Mouse (Mus musculus): Measurements from ENCODE around the gene 5730596B20Rik.
A peak's percentile ranks its signal among the peaks of the same experiment; 100 is the strongest.

5730596B20Rik gene

GRCm38 (mm10) chr6:52213119-52213986 is 36.1 kb downstream of the 5730596B20Rik start, which contains the start of the genes Hoxa3 and Gm28308:
Gene Hoxa3 (minus strand): TSS chr6:52213336.
Gene Gm28308 (minus strand): TSS chr6:52213339.
- no peak for DNase-seq (ENCODE audit: low read depth)

DNA sequence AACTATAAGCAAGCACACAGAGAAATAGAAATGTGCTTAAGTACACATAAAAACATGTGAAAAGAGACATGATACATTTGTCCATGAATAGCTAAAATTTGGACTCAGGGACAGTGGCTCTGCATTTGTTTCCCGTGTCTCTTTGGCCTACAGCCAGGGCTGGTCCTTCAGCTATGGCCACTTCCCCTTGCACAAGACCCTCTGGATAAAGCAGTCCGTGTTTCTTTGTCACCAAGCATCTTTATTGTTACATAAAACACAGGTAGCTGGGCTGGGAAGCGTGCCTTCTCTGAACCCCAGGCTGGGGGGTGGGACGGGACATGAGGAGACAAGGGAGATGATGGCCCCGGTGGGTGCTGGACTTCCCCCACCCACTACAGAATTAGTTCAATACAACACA is 37.0 kb downstream of the 5730596B20Rik start:
- DNase-seq (ENCODE audit: low read depth), result no peak

DNA sequence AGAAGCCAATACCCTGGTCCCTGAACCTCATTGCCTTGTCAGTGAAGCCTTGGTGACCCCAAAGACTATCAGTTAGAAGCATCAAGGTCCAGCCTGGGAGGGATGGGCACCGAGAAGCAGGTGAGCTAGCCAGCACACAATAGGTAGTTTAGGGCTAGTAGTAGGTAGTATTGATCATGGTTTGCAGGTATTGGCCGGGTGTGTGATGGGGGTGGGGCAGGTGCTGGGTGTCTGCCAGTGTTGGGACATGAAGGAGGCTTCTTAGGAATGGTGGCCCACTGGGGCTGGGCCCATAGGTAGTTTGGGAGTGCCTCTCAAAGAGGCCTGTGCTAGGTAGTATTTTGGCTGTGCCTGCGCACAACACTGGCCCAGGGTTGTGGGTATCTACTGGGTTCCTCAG is 37.8 kb downstream of the 5730596B20Rik start:
- DNase-seq (ENCODE audit: low read depth), result no peak

- DNase-seq (ENCODE audit: low read depth), result no peak
Observed at GRCm38 (mm10) chr6:52215771-52216535, 38.7 kb downstream of the 5730596B20Rik start.

GRCm38 (mm10) chr6:52216691-52217458 is 39.6 kb downstream of the 5730596B20Rik start:
- DNase-seq (ENCODE audit: low read depth), result no peak

GRCm38 (mm10) chr6:52217459-52217768 is 40.1 kb downstream of the 5730596B20Rik start:
- DNase-seq (ENCODE audit: low read depth), result no peak

DNA sequence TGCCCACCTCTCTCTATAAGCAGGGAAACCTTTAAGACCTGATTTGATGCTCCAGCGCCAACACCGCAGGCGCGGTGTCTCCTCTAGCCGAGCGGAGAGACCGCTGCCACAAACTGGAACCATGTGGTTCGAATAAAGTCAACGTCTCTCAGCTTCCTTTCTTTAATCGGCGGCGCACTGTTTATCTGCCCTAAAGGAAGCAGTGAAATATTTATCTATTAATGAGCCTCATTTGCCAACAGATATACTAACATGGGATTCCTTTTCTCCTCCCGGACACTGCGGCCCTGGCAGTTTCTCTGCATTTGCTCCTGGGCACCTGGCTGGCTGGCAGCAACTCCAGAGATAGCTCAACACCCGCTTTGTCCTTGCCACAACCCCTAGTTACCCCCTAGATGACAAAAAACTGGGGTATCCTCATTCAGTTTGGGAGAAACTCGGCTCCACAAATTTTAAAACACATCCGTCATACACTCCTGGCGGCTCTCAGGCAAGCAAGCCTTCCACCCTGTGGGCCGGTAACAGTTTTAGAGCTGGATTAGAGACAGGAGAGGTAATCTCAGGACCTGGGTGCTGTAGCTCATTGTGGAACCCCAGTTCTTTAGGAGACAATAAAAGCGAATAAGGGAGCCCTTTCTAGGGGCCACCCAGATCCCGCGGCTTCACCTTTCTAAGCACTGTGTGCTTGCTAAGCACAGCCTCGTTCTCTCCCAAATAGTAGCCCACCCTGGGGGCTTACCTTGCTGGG is 40.8 kb downstream of the 5730596B20Rik start:
- DNase-seq (ENCODE audit: low read depth), result no peak

DNA sequence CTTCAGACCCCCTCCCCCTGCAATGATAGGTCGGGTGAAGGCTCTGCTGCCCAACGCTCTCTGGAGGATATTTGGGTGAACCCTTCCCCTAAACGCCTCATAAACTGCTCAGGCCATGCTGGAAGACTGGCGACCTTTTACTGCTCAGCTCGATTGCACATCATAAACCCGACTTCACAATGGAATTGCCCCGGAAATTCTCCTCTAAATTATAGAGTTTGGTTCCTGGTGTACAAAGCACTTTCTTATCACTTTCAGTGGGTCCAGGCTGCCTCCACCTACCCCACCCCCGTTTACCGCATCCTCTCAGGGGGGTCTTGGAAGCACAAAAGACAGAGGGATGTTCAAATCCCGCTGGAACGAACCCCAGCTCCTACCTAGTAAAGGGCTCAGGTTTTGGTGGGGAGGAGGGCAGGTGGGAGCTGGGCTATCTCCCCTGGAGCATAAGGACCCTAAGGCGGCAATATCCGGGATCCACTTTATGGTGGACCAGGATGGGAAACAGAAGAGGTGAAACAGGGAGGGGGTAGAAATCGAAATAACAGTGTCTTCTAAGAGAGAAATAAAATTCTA is 41.4 kb downstream of the 5730596B20Rik start:
- DNase-seq (ENCODE audit: low read depth), result no peak

DNA sequence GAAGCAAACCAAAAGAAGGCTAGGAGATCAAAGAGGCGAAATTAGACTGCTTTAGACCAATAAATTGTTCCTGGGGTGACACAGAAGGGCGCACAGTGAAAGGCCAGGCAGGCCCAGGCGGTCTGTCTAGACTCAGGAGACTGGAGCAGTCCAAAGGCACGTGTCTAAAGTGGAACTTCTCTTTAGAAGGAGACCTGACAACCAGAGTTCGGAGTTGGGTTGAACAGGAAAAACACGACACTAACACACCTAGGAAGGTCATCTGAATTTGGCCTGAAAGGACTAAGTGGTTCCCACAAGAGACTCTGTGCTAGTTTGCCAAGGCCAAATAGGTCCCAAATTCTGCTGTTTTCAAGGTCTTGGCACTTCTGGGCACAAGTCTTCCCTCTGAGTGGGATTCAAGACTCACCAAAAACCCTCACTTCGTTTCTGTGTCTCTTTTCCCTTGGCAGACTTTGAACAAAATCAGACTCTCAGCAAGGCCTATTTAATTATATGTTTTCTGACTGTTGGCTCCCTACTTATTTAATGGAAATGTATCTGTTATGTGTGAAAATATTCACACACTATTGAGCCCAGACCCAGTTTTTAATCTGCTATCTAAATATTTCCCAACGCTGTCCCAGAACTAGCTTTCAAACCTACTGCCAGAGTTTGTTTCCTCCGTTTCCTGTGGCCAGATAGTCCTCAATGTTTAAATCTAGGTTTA is 42.1 kb downstream of the 5730596B20Rik start:
- no peak for DNase-seq (ENCODE audit: low read depth)

DNA sequence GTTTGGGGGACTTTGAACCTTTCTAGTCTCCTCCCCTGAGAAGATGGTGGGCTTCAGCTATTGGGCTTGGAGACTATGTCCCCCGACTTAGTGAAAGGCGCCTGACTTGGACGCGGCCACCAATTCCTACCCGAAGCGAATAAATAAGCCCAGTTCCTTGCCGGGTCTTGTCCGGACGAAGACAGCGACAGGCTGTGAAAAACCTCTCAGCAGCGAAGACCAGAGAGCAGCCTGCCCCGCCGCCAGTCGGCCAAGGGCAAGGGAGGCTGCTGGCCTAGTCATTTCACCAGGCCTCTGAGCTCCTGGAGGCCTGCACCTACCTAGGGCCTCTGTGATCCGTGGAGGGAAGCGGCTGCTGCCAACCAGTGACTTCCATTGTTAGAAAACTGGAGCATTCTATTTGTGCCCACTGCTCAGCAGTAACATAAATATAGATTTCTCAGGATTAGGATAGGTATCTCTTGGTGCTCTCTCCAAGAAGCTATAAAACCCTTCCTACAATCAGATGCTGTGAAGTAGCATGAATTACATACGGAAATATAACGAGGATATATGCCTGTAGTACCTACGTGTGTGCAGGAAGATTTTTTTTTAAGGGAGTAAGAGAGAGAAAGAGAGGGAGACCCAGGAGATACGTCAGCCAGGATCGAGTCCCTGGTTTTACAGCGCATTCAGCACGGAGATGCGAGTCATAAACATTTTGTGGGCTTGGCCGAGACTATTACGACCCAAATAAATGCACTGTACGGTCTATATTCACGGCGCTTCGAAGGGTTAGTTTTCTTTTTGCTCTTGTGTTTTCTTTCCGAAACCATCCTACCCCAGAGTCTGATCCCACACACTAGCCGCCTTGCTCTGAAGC is 42.9 kb downstream of the 5730596B20Rik start:
- DNase-seq (ENCODE audit: low read depth), result no peak

GRCm38 (mm10) chr6:52220865-52221310 is 43.6 kb downstream of the 5730596B20Rik start:
- no peak for DNase-seq (ENCODE audit: low read depth)

- peak; percentile 82 for DNase-seq (ENCODE audit: low read depth)
Observed at GRCm38 (mm10) chr6:52221337-52221992, 44.2 kb downstream of the 5730596B20Rik start, which contains the start of gene Hoxa7. Gene Hoxa7 (minus strand): TSS chr6:52221854.

DNA sequence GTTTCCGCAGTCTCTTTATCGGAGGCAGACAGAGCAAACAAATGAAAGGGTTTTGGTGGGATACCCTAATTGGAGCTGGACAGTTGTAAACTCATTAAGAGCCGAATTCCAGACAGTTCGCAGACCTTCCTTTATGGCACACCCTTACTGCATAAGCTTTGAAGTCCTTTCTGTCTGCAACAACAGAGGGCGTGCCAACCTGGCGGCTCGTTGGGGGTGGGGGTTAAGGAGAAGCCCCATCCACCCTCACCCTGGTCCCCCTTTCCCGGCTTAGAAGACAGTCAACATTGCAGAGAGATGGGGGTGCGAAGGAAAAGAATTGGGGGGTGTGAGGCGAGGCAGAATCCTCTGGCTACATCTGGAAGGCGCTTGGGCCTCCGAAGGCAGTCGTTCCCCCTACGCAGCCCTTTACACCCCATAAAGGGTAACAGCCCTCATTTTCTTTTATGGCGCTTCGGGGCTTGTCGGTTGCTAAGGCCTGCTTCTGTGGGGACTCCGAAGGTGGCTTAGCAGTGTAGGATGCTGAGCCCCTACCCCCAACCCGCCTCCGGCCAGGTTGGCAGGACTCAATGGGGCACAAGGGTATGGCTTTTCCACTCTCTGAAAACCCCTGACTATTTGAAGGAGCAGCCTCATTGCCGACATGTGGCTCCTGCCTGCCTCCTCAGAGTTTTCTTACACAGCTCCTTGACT is 44.8 kb downstream of the 5730596B20Rik start:
- DNase-seq (ENCODE audit: low read depth), result no peak

GRCm38 (mm10) chr6:52222729-52223128 is 45.4 kb downstream of the 5730596B20Rik start:
- DNase-seq (ENCODE audit: low read depth), result no peak

GRCm38 (mm10) chr6:52223939-52224760 is 46.9 kb downstream of the 5730596B20Rik start:
- DNase-seq (ENCODE audit: low read depth), result no peak

DNA sequence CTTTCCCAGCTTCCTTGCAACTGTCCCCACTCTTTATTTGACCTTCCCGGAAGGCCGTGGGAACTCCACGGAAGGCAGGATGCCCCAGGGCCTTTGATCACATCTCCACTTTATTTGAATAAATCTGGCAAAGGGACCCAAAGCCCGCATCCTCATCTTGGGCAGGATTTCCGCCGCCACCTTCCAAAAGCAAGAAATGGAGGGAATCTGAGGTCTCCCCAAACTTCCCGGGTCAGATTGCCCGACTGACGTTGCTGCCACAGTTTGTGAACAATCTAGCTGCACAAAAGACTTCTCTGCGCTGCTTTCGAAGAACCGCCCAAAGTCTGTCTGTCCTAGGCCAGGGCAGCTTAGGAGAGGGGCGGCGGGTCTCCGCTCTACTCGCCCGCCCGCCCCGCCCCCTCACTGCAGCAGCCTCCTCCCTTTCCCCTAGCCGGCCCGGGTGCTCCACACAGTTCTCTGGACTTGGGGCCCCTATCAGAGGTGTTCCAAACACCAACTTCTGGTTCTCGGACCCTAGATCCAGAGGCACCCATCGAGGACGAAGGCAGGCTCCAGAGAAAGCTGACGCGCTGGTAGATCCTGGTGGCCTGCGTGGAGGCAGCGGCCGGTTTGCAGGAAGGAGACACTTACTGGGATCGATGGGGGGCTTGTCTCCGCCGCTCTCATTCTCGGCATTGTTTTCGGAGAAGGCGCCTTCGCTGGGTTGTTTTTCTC is 47.8 kb downstream of the 5730596B20Rik start:
- no peak for DNase-seq (ENCODE audit: low read depth)

Measured in c-Kit-positive CD71-negative TER-119-negative erythroid progenitor cells, embryonic 14.5 days (primary cell).